Mouse (Mus musculus) thymus, adult 2 months (tissue): Measurements from ENCODE around the gene Emc1. TPM values are rescaled to one million over a fixed set of nuclear protein-coding genes. Genes with fewer than 3 reads are reported as not detected.

Experiments used
- DNase-seq: peaks from one replicate; pipeline ENCODE4 v3.0.0; 2021
- H3K27ac ChIP-seq: fragments of 200-500 bp; 2 replicates; pipeline ENCODE4 v1.5.1; 2012; ENCODE audit warnings: low read length, control low read depth; ENCODE audit not compliant: control insufficient read depth, insufficient read depth
- H3K27me3 ChIP-seq: fragments of 200-500 bp; 2 replicates; pipeline ENCODE4 v1.6.1; 2012; ENCODE audit warnings: mild to moderate bottlenecking, low read length, moderate library complexity, mixed read lengths; ENCODE audit not compliant: control insufficient read depth, insufficient read depth
- H3K36me3 ChIP-seq: fragments of 200-500 bp; 2 replicates; pipeline ENCODE4 v1.6.1; 2012; ENCODE audit warnings: mild to moderate bottlenecking, low read length, moderate library complexity; ENCODE audit not compliant: control insufficient read depth, insufficient read depth
- H3K4me1 ChIP-seq: fragments of 200-500 bp; replicated peaks from 2 replicates; pipeline ENCODE4 v1.6.1; 2012; ENCODE audit warnings: low read length; ENCODE audit not compliant: control insufficient read depth, insufficient read depth
- H3K4me3 ChIP-seq: fragments of 200-500 bp; 2 replicates; pipeline ENCODE4 v1.5.1; 2012; ENCODE audit warnings: mild to moderate bottlenecking, low read length, control low read depth, moderate library complexity; ENCODE audit not compliant: control insufficient read depth, insufficient read depth
- CTCF ChIP-seq: fragments of 200-500 bp; IDR thresholded peaks from 2 replicates; pipeline ENCODE4 v1.5.1; 2012; ENCODE audit warnings: mild to moderate bottlenecking, control low read depth, low read length, moderate library complexity, borderline replicate concordance; ENCODE audit not compliant: control insufficient read depth, poor library complexity, insufficient read depth; ENCODE audit errors: extremely low read depth
- POLR2A ChIP-seq: fragments of 200-500 bp; IDR thresholded peaks from 2 replicates; pipeline ENCODE4 v1.6.1; 2012; ENCODE audit warnings: mild to moderate bottlenecking, low read length, control low read depth, moderate library complexity; ENCODE audit not compliant: control insufficient read depth, poor library complexity, insufficient read depth; ENCODE audit errors: extremely low read depth
- WGBS: fragments of 180-500 bp; shearing (Covaris S2); methylation state at CpG from one replicate; pipeline ENCODE4 v1.1.7; 2018; 5-methylcytosine and 5-hydroxymethylcytosine counted together
- polyA plus RNA-seq: library from polyadenylated mRNA; depleted of rRNA; stranded (reverse); fragments of >200 nt; gene quantifications from 2 replicates; pipeline ENCODE4 v1.2.3, GENCODE M21; 2012

Emc1 gene
- polyA plus RNA-seq, 1 experiment, result 34.2 TPM

DNA sequence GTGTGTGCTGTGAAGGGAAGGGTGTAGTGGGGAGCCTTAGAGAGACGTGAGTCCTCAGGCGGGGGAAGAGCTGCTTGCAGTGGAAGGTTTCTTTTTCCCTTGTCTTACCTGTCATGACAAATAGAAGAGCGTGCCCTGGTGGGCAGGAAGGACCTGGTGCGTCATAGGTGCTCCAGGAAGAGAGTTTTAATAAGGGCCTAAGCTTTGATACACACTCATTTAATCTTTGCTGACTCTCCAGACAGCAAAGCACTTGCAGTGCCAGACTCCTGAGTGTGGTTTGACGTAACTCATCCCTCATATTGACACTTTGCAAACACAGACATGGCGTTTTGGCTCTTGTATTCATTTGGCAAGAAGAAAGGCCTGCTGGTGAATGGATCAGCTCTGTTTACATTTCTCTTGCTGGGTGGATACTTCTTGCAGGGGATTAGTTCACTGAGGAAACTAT lies 34.5 kb downstream of the Emc1 start:
- H3K4me3 ChIP-seq, result no peak overlapping the region
- peaks cover 21% of the 10 kb centered on the region for H3K36me3 ChIP-seq
- TF ChIP-seq POLR2A, result no peak
- TF ChIP-seq CTCF, result no peak
- 92% methylated on average over 6 of the region's 6 CpGs for WGBS
- H3K4me1 ChIP-seq, result peaks cover 6% of the 10 kb centered on the region; the same call in 1 of the 2 replicates
- H3K27ac ChIP-seq, result no peak overlapping the region
- H3K27me3 ChIP-seq, result no peaks in the 10 kb centered on the region
- DNase-seq, result no peak

DNA sequence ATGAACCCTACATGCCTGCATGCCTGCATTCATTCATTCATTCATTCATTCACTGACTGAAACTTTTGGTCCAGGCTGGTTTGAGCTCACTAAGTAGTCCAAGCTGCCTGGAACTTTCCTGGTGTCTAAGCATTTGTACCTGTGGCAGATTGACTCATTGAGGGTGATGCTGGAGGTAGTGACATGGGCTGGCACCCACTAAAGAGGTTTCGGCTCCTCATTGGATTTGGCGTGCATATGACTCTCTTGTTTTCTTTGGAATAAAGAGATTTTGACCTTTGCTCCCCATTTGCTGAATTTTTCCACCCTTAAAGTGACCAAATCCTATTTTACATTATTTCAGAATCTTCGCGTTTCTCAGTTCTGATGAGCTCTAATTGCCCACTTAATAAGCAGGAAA lies 37.2 kb downstream of the Emc1 start:
- no peak for TF ChIP-seq CTCF
- H3K27ac ChIP-seq, result no peak overlapping the region
- no peak overlapping the region for H3K4me3 ChIP-seq
- 93% methylated on average over 4 of the region's 4 CpGs for WGBS
- H3K36me3 ChIP-seq, result peaks cover 43% of the 10 kb centered on the region
- no peak for DNase-seq
- H3K4me1 ChIP-seq, result no peaks in the 10 kb centered on the region
- no peaks in the 10 kb centered on the region for H3K27me3 ChIP-seq

GRCm38 (mm10) chr4:139395431-139395830 lies 43.0 kb downstream of the Emc1 start:
- no peak for TF ChIP-seq CTCF
- no peak for TF ChIP-seq POLR2A
- H3K4me3 ChIP-seq, result no peak overlapping the region
- DNase-seq, result no peak
- WGBS, result 75% methylated on average over 2 of the region's 2 CpGs
- H3K27ac ChIP-seq, result no peak overlapping the region
- no peaks in the 10 kb centered on the region for H3K4me1 ChIP-seq
- no peaks in the 10 kb centered on the region for H3K27me3 ChIP-seq
- peaks cover 78% of the 10 kb centered on the region for H3K36me3 ChIP-seq

GRCm38 (mm10) chr4:139400487-139400886 lies 48.1 kb downstream of the Emc1 start:
- no peak for DNase-seq
- TF ChIP-seq CTCF (no peak), POLR2A (no peak)
- WGBS, result 98% methylated on average over 5 of the region's 5 CpGs
- H3K4me3 ChIP-seq, result no peak overlapping the region
- H3K27me3 ChIP-seq, result no peaks in the 10 kb centered on the region
- H3K27ac ChIP-seq, result no peak overlapping the region
- H3K4me1 ChIP-seq, result no peaks in the 10 kb centered on the region
- peaks cover 84% of the 10 kb centered on the region for H3K36me3 ChIP-seq

- TF ChIP-seq CTCF, result no peak
- no peak for TF ChIP-seq POLR2A
- DNase-seq, result no peak
- Histone ChIP-seq H3K27ac (no peak overlapping the region), H3K4me3 (no peak overlapping the region), H3K27me3 (no peaks in the 10 kb centered on the region), H3K4me1 (no peaks in the 10 kb centered on the region), H3K36me3 (peaks cover 87% of the 10 kb centered on the region)
- 94% methylated on average over 14 of the region's 14 CpGs for WGBS
These were observed 50.8 kb downstream of the Emc1 start for GRCm38 (mm10) chr4:139403214-139403613.

GRCm38 (mm10) chr4:139411351-139411750 lies 59.0 kb downstream of the Emc1 start:
- no peaks in the 10 kb centered on the region for H3K4me1 ChIP-seq
- no peak overlapping the region for H3K27ac ChIP-seq
- no peaks in the 10 kb centered on the region for H3K27me3 ChIP-seq
- WGBS, result 93% methylated on average over 3 of the region's 3 CpGs
- H3K36me3 ChIP-seq, result peaks cover 94% of the 10 kb centered on the region
- H3K4me3 ChIP-seq, result no peak overlapping the region
- DNase-seq, result no peak
- TF ChIP-seq POLR2A (no peak), CTCF (no peak)

DNA sequence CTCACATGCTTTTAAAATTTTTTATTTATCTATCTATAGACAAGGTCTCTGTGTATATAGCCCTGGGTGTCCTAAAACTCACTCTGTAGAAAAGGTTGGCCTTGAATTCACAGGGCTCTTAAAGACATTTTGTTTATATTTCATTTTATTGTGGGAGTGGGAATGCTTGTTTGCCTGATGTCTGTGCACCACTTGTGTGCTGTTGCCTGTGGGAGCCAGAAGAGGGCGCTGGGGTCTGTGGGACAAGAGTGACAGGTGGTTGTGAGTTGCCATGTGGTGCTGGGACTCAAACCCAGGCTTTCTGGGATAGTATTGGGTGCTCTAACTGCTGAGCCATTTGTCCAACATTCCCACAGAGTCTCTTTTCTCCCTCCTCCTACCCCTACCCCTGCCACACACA lies 65.5 kb downstream of the Emc1 start:
- TF ChIP-seq CTCF (no peak), POLR2A (no peak)
- Histone ChIP-seq H3K4me3 (no peak overlapping the region), H3K27ac (no peak overlapping the region), H3K4me1 (no peaks in the 10 kb centered on the region), H3K36me3 (peaks cover 91% of the 10 kb centered on the region), H3K27me3 (no peaks in the 10 kb centered on the region)
- DNase-seq, result no peak
- 83% methylated on average over 1 of the region's 1 CpGs for WGBS
